Mouse (Mus musculus): ENCODE measurements around the gene Polr2j.

The Polr2j gene

GRCm38 (mm10) chr5:136115891-136116783 lies at the start of gene Polr2j:
Polr2j (plus strand) TSS chr5:136116631.
- DNase-seq (ENCODE audit: low spot score in 2 of 2), result peak; percentile 98

- no peak for DNase-seq (ENCODE audit: low spot score in 2 of 2)
Observed at GRCm38 (mm10) chr5:136069411-136069810, 47.0 kb upstream of the Polr2j start.

GRCm38 (mm10) chr5:136073051-136073450 lies 43.4 kb upstream of the Polr2j start:
- DNase-seq (ENCODE audit: low spot score in 2 of 2), result no peak

- DNase-seq (ENCODE audit: low spot score in 2 of 2), result no peak
Observed at GRCm38 (mm10) chr5:136073526-136073925, 42.9 kb upstream of the Polr2j start.

GRCm38 (mm10) chr5:136075076-136075475 lies 41.4 kb upstream of the Polr2j start:
- DNase-seq (ENCODE audit: low spot score in 2 of 2), result no peak

GRCm38 (mm10) chr5:136076284-136076683 lies 40.1 kb upstream of the Polr2j start:
- no peak for DNase-seq (ENCODE audit: low spot score in 2 of 2)

- DNase-seq (ENCODE audit: low spot score in 2 of 2), result no peak
Observed at GRCm38 (mm10) chr5:136077001-136077550, 39.4 kb upstream of the Polr2j start.

GRCm38 (mm10) chr5:136078136-136078535 lies 38.3 kb upstream of the Polr2j start:
- DNase-seq (ENCODE audit: low spot score in 2 of 2), result no peak

GRCm38 (mm10) chr5:136082345-136082744 lies 34.1 kb upstream of the Polr2j start:
- no peak for DNase-seq (ENCODE audit: low spot score in 2 of 2)

GRCm38 (mm10) chr5:136083669-136084107 lies 32.7 kb upstream of the Polr2j start, which contains the start of gene Rasa4:
Rasa4 (plus strand) TSS chr5:136083916.
- DNase-seq (ENCODE audit: low spot score in 2 of 2), result peak; percentile 67 to 91

- DNase-seq (ENCODE audit: low spot score in 2 of 2), result peak in 1 of 2 experiments; percentile 35
Observed at GRCm38 (mm10) chr5:136084144-136084881, 32.1 kb upstream of the Polr2j start.

GRCm38 (mm10) chr5:136084891-136085651 lies 31.4 kb upstream of the Polr2j start:
- peak in 1 of 2 experiments; percentile 31 for DNase-seq (ENCODE audit: low spot score in 2 of 2)

GRCm38 (mm10) chr5:136086290-136086689 lies 30.1 kb upstream of the Polr2j start:
- DNase-seq (ENCODE audit: low spot score in 2 of 2), result no peak

- no peak for DNase-seq (ENCODE audit: low spot score in 2 of 2)
Observed at GRCm38 (mm10) chr5:136088821-136089575, 27.4 kb upstream of the Polr2j start.

GRCm38 (mm10) chr5:136091927-136092326 lies 24.5 kb upstream of the Polr2j start:
- DNase-seq (ENCODE audit: low spot score in 2 of 2), result no peak

GRCm38 (mm10) chr5:136094249-136095010 lies 22.0 kb upstream of the Polr2j start:
- no peak for DNase-seq (ENCODE audit: low spot score in 2 of 2)

- DNase-seq (ENCODE audit: low spot score in 2 of 2), result no peak
Observed at GRCm38 (mm10) chr5:136095089-136095488, 21.3 kb upstream of the Polr2j start.

- DNase-seq (ENCODE audit: low spot score in 2 of 2), result no peak
Observed at GRCm38 (mm10) chr5:136098536-136098935, 17.9 kb upstream of the Polr2j start.

- peak; percentile 40 to 76 for DNase-seq (ENCODE audit: low spot score in 2 of 2)
Observed at GRCm38 (mm10) chr5:136102099-136102820, 14.2 kb upstream of the Polr2j start.

Measured in spleen, postnatal 10 days (tissue).